Mouse (Mus musculus) limb, embryonic 10.5 days (tissue): ENCODE data around the gene Arnt2. TPM values are rescaled to one million over a fixed set of nuclear protein-coding genes. Genes with fewer than 3 reads are reported as not detected.

Source experiments
- DNase-seq: peaks from one replicate; pipeline ENCODE4 v3.0.0-alpha.2; 2017; ENCODE audit warnings: low spot score
- H3K27ac ChIP-seq: fragments of 300-500 bp; sonication (generic); 2 replicates; pipeline ENCODE4 v1.5.1; 2016; ENCODE audit warnings: mild to moderate bottlenecking
- H3K27me3 ChIP-seq: fragments of 300-500 bp; sonication (generic); 2 replicates; pipeline ENCODE4 v1.6.1; 2016; ENCODE audit warnings: low read depth, mild to moderate bottlenecking; ENCODE audit not compliant: poor library complexity, severe bottlenecking
- H3K36me3 ChIP-seq: fragments of 300-500 bp; sonication (generic); 2 replicates; pipeline ENCODE4 v1.6.1; 2016; ENCODE audit warnings: mild to moderate bottlenecking, moderate library complexity
- H3K4me1 ChIP-seq: fragments of 300-500 bp; sonication (generic); 2 replicates; pipeline ENCODE4 v1.6.1; 2016
- H3K4me3 ChIP-seq: fragments of 300-500 bp; sonication (generic); 2 replicates; pipeline ENCODE4 v1.5.1; 2016; ENCODE audit warnings: mild to moderate bottlenecking, moderate library complexity
- H3K9me3 ChIP-seq: fragments of 300-500 bp; sonication (generic); replicated peaks from 2 replicates; pipeline ENCODE4 v1.6.1; 2016; ENCODE audit warnings: mild to moderate bottlenecking
- WGBS: fragments of 180-500 bp; shearing (Covaris S2); methylation state at CpG from one replicate; pipeline ENCODE4 v1.1.7; 2016; 5-methylcytosine and 5-hydroxymethylcytosine counted together
- polyA plus RNA-seq: library from polyadenylated mRNA; unstranded; fragments of >200 nt; fragmentation: Nextera tagmentation; extraction: Ambion mirVana; gene quantifications from 2 replicates; pipeline ENCODE4 v1.2.1, GENCODE M21; 2016

Arnt2 gene
- polyA plus RNA-seq, 1 experiment from 2014 or later, result 18.4 TPM

- no peak for DNase-seq
- Histone ChIP-seq H3K27me3 (no peaks in the 10 kb centered on the region), H3K4me3 (no peak overlapping the region), H3K36me3 (peaks cover 56% of the 10 kb centered on the region), H3K27ac (no peak overlapping the region), H3K9me3 (no peaks in the 10 kb centered on the region), H3K4me1 (no peaks in the 10 kb centered on the region)
- WGBS, result 86% methylated on average over 4 of the region's 4 CpGs
Observed at GRCm38 (mm10) chr7:84259309-84259985, 150.5 kb downstream of the Arnt2 start.

- H3K4me1 ChIP-seq, result no peaks in the 10 kb centered on the region
- H3K27ac ChIP-seq, result no peak overlapping the region
- no peaks in the 10 kb centered on the region for H3K9me3 ChIP-seq
- H3K4me3 ChIP-seq, result no peak overlapping the region
- H3K36me3 ChIP-seq, result peaks cover 47% of the 10 kb centered on the region
- H3K27me3 ChIP-seq, result no peaks in the 10 kb centered on the region
- WGBS, result 91% methylated on average over 3 of the region's 3 CpGs
- DNase-seq, result no peak
Observed at GRCm38 (mm10) chr7:84256661-84257060, 153.3 kb downstream of the Arnt2 start.

GRCm38 (mm10) chr7:84256245-84256644, 153.7 kb downstream of the Arnt2 start:
- Histone ChIP-seq H3K4me1 (no peaks in the 10 kb centered on the region), H3K4me3 (no peak overlapping the region), H3K9me3 (no peaks in the 10 kb centered on the region), H3K36me3 (peaks cover 44% of the 10 kb centered on the region), H3K27me3 (no peaks in the 10 kb centered on the region), H3K27ac (no peak overlapping the region)
- no peak for DNase-seq
- WGBS, result 72% methylated on average over 1 of the region's 1 CpGs

- DNase-seq, result no peak
- Histone ChIP-seq H3K36me3 (peaks cover 46% of the 10 kb centered on the region), H3K9me3 (no peaks in the 10 kb centered on the region), H3K4me3 (no peak overlapping the region), H3K4me1 (no peaks in the 10 kb centered on the region), H3K27ac (no peak overlapping the region), H3K27me3 (no peaks in the 10 kb centered on the region)
- WGBS, result 68% methylated on average over 8 of the region's 8 CpGs
Observed at GRCm38 (mm10) chr7:84254916-84255315, 155.1 kb downstream of the Arnt2 start.

- no peak for DNase-seq
- no peaks in the 10 kb centered on the region for H3K4me1 ChIP-seq
- H3K27me3 ChIP-seq, result no peaks in the 10 kb centered on the region
- H3K4me3 ChIP-seq, result no peak overlapping the region
- no peak overlapping the region for H3K27ac ChIP-seq
- H3K9me3 ChIP-seq, result no peaks in the 10 kb centered on the region
- H3K36me3 ChIP-seq, result peaks cover 44% of the 10 kb centered on the region
- WGBS, result 47% methylated on average over 3 of the region's 3 CpGs
Observed at GRCm38 (mm10) chr7:84254311-84254710, 155.7 kb downstream of the Arnt2 start.

GRCm38 (mm10) chr7:84251667-84252066, 158.3 kb downstream of the Arnt2 start:
- H3K27me3 ChIP-seq, result no peaks in the 10 kb centered on the region
- 98% methylated on average over 2 of the region's 2 CpGs for WGBS
- no peak overlapping the region for H3K27ac ChIP-seq
- H3K4me1 ChIP-seq, result peaks cover 13% of the 10 kb centered on the region
- H3K4me3 ChIP-seq, result no peak overlapping the region
- no peaks in the 10 kb centered on the region for H3K9me3 ChIP-seq
- no peak for DNase-seq
- H3K36me3 ChIP-seq, result peaks cover 34% of the 10 kb centered on the region

- H3K36me3 ChIP-seq, result peaks cover 31% of the 10 kb centered on the region
- 84% methylated on average over 2 of the region's 2 CpGs for WGBS
- no peaks in the 10 kb centered on the region for H3K27me3 ChIP-seq
- peaks cover 13% of the 10 kb centered on the region for H3K4me1 ChIP-seq
- H3K4me3 ChIP-seq, result no peak overlapping the region
- H3K27ac ChIP-seq, result no peak overlapping the region
- no peaks in the 10 kb centered on the region for H3K9me3 ChIP-seq
- DNase-seq, result no peak
Observed at GRCm38 (mm10) chr7:84250736-84251135, 159.2 kb downstream of the Arnt2 start.

GRCm38 (mm10) chr7:84249951-84250350, 160.0 kb downstream of the Arnt2 start:
- H3K4me3 ChIP-seq, result no peak overlapping the region
- peaks cover 28% of the 10 kb centered on the region for H3K36me3 ChIP-seq

GRCm38 (mm10) chr7:84249381-84249780, 160.6 kb downstream of the Arnt2 start:
- Histone ChIP-seq H3K4me3 (no peak overlapping the region), H3K4me1 (peaks cover 13% of the 10 kb centered on the region), H3K9me3 (no peaks in the 10 kb centered on the region), H3K27ac (peak overlapping the region; percentile 14; the same call in 1 of the 2 replicates), H3K27me3 (no peaks in the 10 kb centered on the region), H3K36me3 (peaks cover 26% of the 10 kb centered on the region)
- no peak for DNase-seq
- 38% methylated on average over 7 of the region's 7 CpGs for WGBS

More at GRCm38 (mm10) chr7:84249951-84250350, 160.0 kb downstream of the Arnt2 start:
- Histone ChIP-seq H3K27me3 (no peaks in the 10 kb centered on the region), H3K9me3 (no peaks in the 10 kb centered on the region), H3K27ac (no peak overlapping the region), H3K4me1 (peaks cover 13% of the 10 kb centered on the region)
- DNase-seq, result no peak
- WGBS, result 87% methylated on average over 8 of the region's 8 CpGs

- Histone ChIP-seq H3K27me3 (no peaks in the 10 kb centered on the region), H3K4me3 (no peak overlapping the region), H3K27ac (no peak overlapping the region), H3K9me3 (no peaks in the 10 kb centered on the region), H3K4me1 (peaks cover 13% of the 10 kb centered on the region), H3K36me3 (peaks cover 26% of the 10 kb centered on the region)
- DNase-seq, result no peak
- WGBS, result 30% methylated on average over 3 of the region's 3 CpGs
Observed at GRCm38 (mm10) chr7:84247960-84248665, 161.9 kb downstream of the Arnt2 start.

GRCm38 (mm10) chr7:84246878-84247277, 163.1 kb downstream of the Arnt2 start:
- DNase-seq, result no peak
- Histone ChIP-seq H3K4me1 (peaks cover 13% of the 10 kb centered on the region), H3K27me3 (no peaks in the 10 kb centered on the region), H3K4me3 (no peak overlapping the region), H3K9me3 (no peaks in the 10 kb centered on the region), H3K27ac (no peak overlapping the region), H3K36me3 (peaks cover 16% of the 10 kb centered on the region)
- WGBS, result 89% methylated on average over 5 of the region's 5 CpGs

- Histone ChIP-seq H3K4me3 (no peak overlapping the region), H3K4me1 (peaks cover 13% of the 10 kb centered on the region), H3K27me3 (no peaks in the 10 kb centered on the region), H3K9me3 (no peaks in the 10 kb centered on the region), H3K27ac (no peak overlapping the region), H3K36me3 (peaks cover 13% of the 10 kb centered on the region)
- 78% methylated on average over 2 of the region's 2 CpGs for WGBS
- DNase-seq, result no peak
Observed at GRCm38 (mm10) chr7:84246093-84246492, 163.9 kb downstream of the Arnt2 start.

- H3K27ac ChIP-seq, result no peak overlapping the region
- H3K4me1 ChIP-seq, result peaks cover 3% of the 10 kb centered on the region; the same call in 1 of the 2 replicates
- 84% methylated on average over 3 of the region's 3 CpGs for WGBS
- no peak for DNase-seq
- no peaks in the 10 kb centered on the region for H3K27me3 ChIP-seq
- H3K4me3 ChIP-seq, result no peak overlapping the region
- H3K36me3 ChIP-seq, result no peaks in the 10 kb centered on the region
- H3K9me3 ChIP-seq, result no peaks in the 10 kb centered on the region
Observed at GRCm38 (mm10) chr7:84240406-84240805, 169.6 kb downstream of the Arnt2 start.
